Mouse (Mus musculus): Measurements from ENCODE around the gene Rbfox2. TPM values are rescaled to one million over a fixed set of nuclear protein-coding genes. Genes with fewer than 3 reads are reported as not detected.
A peak's percentile ranks its signal among the peaks of the same experiment; 100 is the strongest.

Rbfox2 gene
- total and polyA plus RNA-seq, 3 experiments: 2.1 to 6.5 (median 2.3) TPM

- TF ChIP-seq POLR2AphosphoS5 (IDR thresholded peaks at IDR 0.05; ENCODE audit: insufficient replicate concordance, low read depth, low read length) (no peak), GATA2 (IDR thresholded peaks at IDR 0.05; ENCODE audit: borderline replicate concordance, low read depth, low read length) (no peak), TAL1 (conservative IDR thresholded peaks at IDR 0.05; ENCODE audit: low read depth, low read length) (no peak), CTCF (IDR thresholded peaks at IDR 0.05; ENCODE audit: low read depth, low read length) (no peak), GATA1 (IDR thresholded peaks at IDR 0.05; ENCODE audit: borderline replicate concordance, low read length) (no peak)
- peaks cover 37% of the 10 kb centered on the region for H3K27me3 ChIP-seq (ENCODE audit: insufficient read depth, low read length)
- peaks cover 7% of the 10 kb centered on the region; the same call in 1 of the 2 replicates for H3K4me1 ChIP-seq (ENCODE audit: insufficient read depth, low read depth, low read length)
- no peaks in the 10 kb centered on the region for H3K36me3 ChIP-seq (replicated peaks)
- no peaks in the 10 kb centered on the region for H3K9me3 ChIP-seq (replicated peaks)
- no peak overlapping the region for H3K4me3 ChIP-seq (ENCODE audit: low read depth, low read length)
- no peak for ATAC-seq (ENCODE audit: extremely low read depth, insufficient number of reproducible peaks, low FRiP score, poor library complexity, severe bottlenecking)
- no peak for DNase-seq (ENCODE audit: low spot score)
Observed at GRCm38 (mm10) chr15:77035643-77036042, 271.2 kb downstream of the Rbfox2 start.

DNA sequence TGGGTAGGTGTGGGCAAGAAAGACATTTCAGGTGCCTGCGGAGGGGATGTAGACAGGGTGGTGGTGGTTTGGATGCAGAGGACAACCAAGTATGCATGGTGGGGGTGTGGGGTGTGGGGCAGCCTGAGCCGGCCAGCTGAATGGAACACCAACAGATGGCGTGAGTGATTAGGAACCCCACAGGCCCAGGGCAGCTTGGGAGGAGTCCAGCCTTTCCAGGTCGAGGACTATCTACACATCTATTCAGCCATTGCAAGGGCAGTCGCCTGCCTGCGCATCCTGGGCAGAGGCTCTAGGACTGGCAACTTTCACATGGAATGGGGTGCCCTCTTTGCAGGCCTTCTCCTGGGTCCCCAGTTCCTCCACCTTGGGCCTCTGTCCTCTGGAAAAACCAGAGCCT lies 272.3 kb downstream of the Rbfox2 start:
- Histone ChIP-seq H3K9me3 (replicated peaks) (no peaks in the 10 kb centered on the region), H3K27me3 (ENCODE audit: insufficient read depth, low read length) (peaks cover 38% of the 10 kb centered on the region), H3K4me3 (ENCODE audit: low read depth, low read length) (no peak overlapping the region), H3K36me3 (replicated peaks) (no peaks in the 10 kb centered on the region), H3K4me1 (ENCODE audit: insufficient read depth, low read depth, low read length) (no peaks in the 10 kb centered on the region)
- TF ChIP-seq TAL1 (conservative IDR thresholded peaks at IDR 0.05; ENCODE audit: low read depth, low read length) (no peak), GATA1 (IDR thresholded peaks at IDR 0.05; ENCODE audit: borderline replicate concordance, low read length) (no peak), GATA2 (IDR thresholded peaks at IDR 0.05; ENCODE audit: borderline replicate concordance, low read depth, low read length) (no peak), CTCF (IDR thresholded peaks at IDR 0.05; ENCODE audit: low read depth, low read length) (no peak), POLR2AphosphoS5 (IDR thresholded peaks at IDR 0.05; ENCODE audit: insufficient replicate concordance, low read depth, low read length) (no peak)
- no peak for DNase-seq (ENCODE audit: low spot score)
- no peak for ATAC-seq (ENCODE audit: extremely low read depth, insufficient number of reproducible peaks, low FRiP score, poor library complexity, severe bottlenecking)

DNA sequence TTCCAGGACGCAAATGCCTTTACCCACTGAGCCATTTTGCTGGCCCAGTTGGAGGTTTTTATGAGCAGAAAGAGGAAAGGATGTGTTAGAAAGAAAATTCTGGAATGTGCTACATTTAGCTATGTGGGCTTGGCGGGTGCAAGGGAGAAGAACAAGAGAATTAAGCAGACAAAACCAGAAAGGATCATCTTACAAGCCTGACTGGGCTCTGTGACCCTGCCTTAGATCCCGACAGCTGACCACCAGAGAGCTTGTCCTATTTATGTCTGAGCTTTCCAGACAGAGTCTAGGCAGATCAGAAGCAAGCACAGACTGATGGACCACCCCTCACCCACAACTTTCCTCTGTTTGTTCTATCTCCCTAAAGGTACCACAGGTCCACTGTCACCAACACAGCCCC lies 275.5 kb downstream of the Rbfox2 start:
- peaks cover 25% of the 10 kb centered on the region for H3K27me3 ChIP-seq (ENCODE audit: insufficient read depth, low read length)
- no peaks in the 10 kb centered on the region for H3K9me3 ChIP-seq (replicated peaks)
- no peak overlapping the region for H3K4me3 ChIP-seq (ENCODE audit: low read depth, low read length)
- no peaks in the 10 kb centered on the region for H3K36me3 ChIP-seq (replicated peaks)
- no peaks in the 10 kb centered on the region; the same call in 1 of the 2 replicates for H3K4me1 ChIP-seq (ENCODE audit: insufficient read depth, low read depth, low read length)
- TF ChIP-seq GATA2 (IDR thresholded peaks at IDR 0.05; ENCODE audit: borderline replicate concordance, low read depth, low read length) (no peak), GATA1 (IDR thresholded peaks at IDR 0.05; ENCODE audit: borderline replicate concordance, low read length) (no peak), CTCF (IDR thresholded peaks at IDR 0.05; ENCODE audit: low read depth, low read length) (no peak)
- DNase-seq (ENCODE audit: low spot score) (no peak), ATAC-seq (ENCODE audit: extremely low read depth, insufficient number of reproducible peaks, low FRiP score, poor library complexity, severe bottlenecking) (no peak)

- peak; percentile 55 for DNase-seq (ENCODE audit: low spot score)
- no peak for ATAC-seq (ENCODE audit: extremely low read depth, insufficient number of reproducible peaks, low FRiP score, poor library complexity, severe bottlenecking)
- TF ChIP-seq TAL1 (conservative IDR thresholded peaks at IDR 0.05; ENCODE audit: low read depth, low read length) (no peak), GATA1 (IDR thresholded peaks at IDR 0.05; ENCODE audit: borderline replicate concordance, low read length) (no peak), POLR2AphosphoS5 (IDR thresholded peaks at IDR 0.05; ENCODE audit: insufficient replicate concordance, low read depth, low read length) (no peak), GATA2 (IDR thresholded peaks at IDR 0.05; ENCODE audit: borderline replicate concordance, low read depth, low read length) (no peak), CTCF (IDR thresholded peaks at IDR 0.05; ENCODE audit: low read depth, low read length) (peak; percentile 94)
- Histone ChIP-seq H3K4me3 (ENCODE audit: low read depth, low read length) (no peak overlapping the region), H3K9me3 (replicated peaks) (no peaks in the 10 kb centered on the region), H3K4me1 (ENCODE audit: insufficient read depth, low read depth, low read length) (no peaks in the 10 kb centered on the region; the same call in 1 of the 2 replicates), H3K36me3 (replicated peaks) (no peaks in the 10 kb centered on the region), H3K27me3 (ENCODE audit: insufficient read depth, low read length) (peaks cover 29% of the 10 kb centered on the region)
Observed at GRCm38 (mm10) chr15:77029331-77029991, 277.3 kb downstream of the Rbfox2 start.

Other genes starting within 250 kb of the Rbfox2 start
- not detected in 2 replicates for gene Apol7a, start 92.1 kb upstream of the Rbfox2 start, total RNA-seq (2014; fragmentation: Nextera tagmentation)
- 0.11 TPM in 1 of 2 replicates, not detected in the other for gene Apol7a, start 92.1 kb upstream of the Rbfox2 start, total RNA-seq (2017)
- gene Apol7a, start 92.1 kb upstream of the Rbfox2 start, polyA plus RNA-seq (2012): not detected in 2 replicates
- not detected in 2 replicates for gene Apol9a, start 104.1 kb upstream of the Rbfox2 start, total RNA-seq (2014; fragmentation: Nextera tagmentation)
- 0.17 and 0.33 TPM in 2 replicates for gene Apol9a, start 104.1 kb upstream of the Rbfox2 start, total RNA-seq (2017)
- gene Apol9a, start 104.1 kb upstream of the Rbfox2 start, polyA plus RNA-seq (2012): not detected in 2 replicates
- not detected in 2 replicates for gene Apol7b, start 140.5 kb upstream of the Rbfox2 start, total RNA-seq (2014; fragmentation: Nextera tagmentation)
- not detected in 2 replicates for gene Apol7b, start 140.5 kb upstream of the Rbfox2 start, total RNA-seq (2017)
- not detected in 2 replicates for gene Apol7b, start 140.5 kb upstream of the Rbfox2 start, polyA plus RNA-seq (2012)
- not detected in 2 replicates for gene Apol10a, start 170.0 kb upstream of the Rbfox2 start, total RNA-seq (2014; fragmentation: Nextera tagmentation)
- gene Apol10a, start 170.0 kb upstream of the Rbfox2 start, total RNA-seq (2017): 0.06 and 0.11 TPM in 2 replicates
- gene Apol10a, start 170.0 kb upstream of the Rbfox2 start, polyA plus RNA-seq (2012): not detected in 2 replicates
- not detected in 2 replicates for gene Apol11a, start 201.3 kb upstream of the Rbfox2 start, total RNA-seq (2014; fragmentation: Nextera tagmentation)
- gene Apol11a, start 201.3 kb upstream of the Rbfox2 start, total RNA-seq (2017): 0.06 and 0.22 TPM in 2 replicates
- gene Apol11a, start 201.3 kb upstream of the Rbfox2 start, polyA plus RNA-seq (2012): not detected in 2 replicates
- not detected in 2 replicates for gene Apol7c, start 226.3 kb upstream of the Rbfox2 start, total RNA-seq (2014; fragmentation: Nextera tagmentation)
- 0.05 and 0.17 TPM in 2 replicates for gene Apol7c, start 226.3 kb upstream of the Rbfox2 start, total RNA-seq (2017)
- not detected in 2 replicates for gene Apol7c, start 226.3 kb upstream of the Rbfox2 start, polyA plus RNA-seq (2012)

Data from G1E (cell line).